Mouse (Mus musculus): ENCODE results near the gene Rabep1.

Rabep1 gene

DNA sequence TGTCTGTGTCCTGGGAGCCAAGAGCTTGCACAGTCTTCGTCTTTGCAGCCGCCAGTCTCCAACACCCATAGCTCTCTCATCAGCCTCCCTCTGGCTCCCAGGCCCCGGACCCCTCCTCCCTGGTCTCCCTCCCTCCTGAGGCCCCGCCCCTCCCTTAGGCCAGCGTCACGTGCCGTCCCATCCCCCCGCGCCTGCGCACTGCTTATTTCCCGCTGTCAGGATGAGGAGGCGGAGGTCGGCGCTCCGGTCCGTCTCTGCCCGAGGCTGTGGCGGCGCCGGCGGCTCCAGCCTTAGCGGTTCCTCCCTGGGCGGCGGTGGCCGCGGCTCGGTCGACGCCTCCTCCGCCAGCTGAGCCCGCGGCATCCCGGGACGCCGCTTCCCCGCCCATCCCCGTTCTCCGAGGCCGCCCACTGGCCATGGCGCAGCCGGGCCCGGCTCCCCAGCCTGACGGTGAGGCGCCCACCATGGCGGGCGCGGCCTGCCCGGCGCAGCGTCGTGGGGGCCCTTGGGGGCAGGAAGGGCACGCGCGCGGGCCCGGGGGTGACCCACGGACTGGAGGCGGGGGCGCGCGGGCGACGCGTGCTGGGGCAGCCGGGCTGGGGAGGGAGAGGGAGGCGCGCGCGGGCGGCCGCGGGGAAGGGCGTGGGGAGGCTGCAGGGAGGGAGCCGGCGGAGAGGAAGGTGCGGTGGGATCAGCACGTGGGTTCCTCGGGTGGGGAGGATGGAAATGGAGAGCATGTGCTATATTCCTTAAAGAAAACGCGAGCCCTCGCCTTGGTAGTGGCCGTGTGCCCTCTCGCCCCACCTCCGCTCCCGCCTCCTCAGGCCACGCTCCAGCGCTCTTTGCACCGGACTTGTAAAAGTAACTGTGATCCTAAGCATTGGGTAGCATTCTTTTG, at the start of gene Rabep1:
Rabep1 (plus strand) TSS at position 220 of the 898 bp plus-strand sequence.
- peak; percentile 98 for DNase-seq (ENCODE audit: low spot score)

GRCm38 (mm10) chr11:70802208-70802864, 42.2 kb upstream of the Rabep1 start:
- DNase-seq (ENCODE audit: low spot score) = no peak

- no peak for DNase-seq (ENCODE audit: low spot score)
Observed at GRCm38 (mm10) chr11:70802865-70803261, 41.7 kb upstream of the Rabep1 start.

DNA sequence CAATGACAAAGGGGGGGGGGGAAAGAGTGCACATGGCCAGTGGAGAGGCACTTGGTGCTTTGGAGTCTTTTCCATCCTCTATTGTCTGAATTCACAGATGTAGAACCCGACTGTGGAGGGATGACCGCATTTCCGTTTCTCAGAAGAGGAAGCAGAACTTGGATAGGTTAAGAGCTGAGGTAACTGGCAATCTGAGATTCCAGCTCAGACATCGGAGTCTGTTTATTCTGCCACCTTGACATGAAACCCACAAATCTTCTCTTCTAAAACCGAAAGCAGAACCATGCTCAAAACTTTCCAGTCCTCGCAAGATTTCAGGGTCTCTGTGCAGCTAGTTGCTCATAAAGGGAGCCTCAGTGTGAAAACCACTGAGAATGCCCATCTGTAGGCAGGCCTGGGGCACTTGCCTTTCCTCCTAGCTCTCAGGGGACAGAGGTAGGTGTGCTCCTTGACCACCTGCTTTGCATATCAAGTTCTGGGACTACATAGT, 40.8 kb upstream of the Rabep1 start:
- no peak for DNase-seq (ENCODE audit: low spot score)

DNA sequence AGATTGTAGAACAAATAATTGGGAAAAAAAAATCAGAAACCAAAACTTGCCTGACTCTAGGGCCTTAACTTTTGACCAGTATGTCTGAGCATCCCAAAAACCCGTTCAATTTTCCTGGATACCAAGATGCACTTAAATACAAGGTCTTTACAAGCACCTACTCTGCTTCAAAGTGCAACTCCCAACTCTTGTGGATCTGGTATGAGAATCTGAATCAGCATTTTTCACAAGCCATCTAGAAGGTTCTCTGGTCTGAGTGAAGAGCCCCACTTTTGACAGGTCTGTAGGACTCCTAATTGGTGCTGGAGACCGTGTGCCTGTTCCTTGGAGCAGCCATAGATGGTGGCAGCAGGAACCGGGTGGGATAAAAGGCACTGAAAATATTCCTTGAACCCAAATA, 40.2 kb upstream of the Rabep1 start:
- no peak for DNase-seq (ENCODE audit: low spot score)

DNA sequence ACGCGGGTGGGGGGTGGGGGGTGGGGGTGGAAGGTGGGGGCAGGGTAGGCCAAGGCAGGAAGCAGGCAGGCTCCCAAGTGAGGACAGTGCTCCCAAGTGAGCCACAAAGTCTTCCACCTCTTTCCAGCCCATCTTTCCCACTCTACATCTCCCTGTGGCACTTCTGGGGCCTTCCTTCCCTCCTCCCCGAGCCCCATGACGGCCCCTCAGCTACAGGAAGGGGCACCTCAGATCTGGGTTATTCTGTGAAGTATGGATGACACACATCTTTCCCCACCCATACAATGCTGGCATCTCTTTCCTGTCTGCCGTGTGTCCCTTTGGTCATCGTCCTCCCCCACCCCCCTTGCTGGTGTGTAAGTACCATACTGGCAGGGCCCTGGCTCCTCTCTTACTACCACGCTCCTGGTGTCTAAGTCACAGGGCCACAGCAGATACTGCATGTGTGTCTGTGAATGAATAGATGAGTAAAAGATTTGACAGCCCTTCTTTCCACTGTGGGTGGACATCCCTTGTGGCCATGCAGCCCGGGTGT, 38.9 kb upstream of the Rabep1 start:
- DNase-seq (ENCODE audit: low spot score) = no peak

DNA sequence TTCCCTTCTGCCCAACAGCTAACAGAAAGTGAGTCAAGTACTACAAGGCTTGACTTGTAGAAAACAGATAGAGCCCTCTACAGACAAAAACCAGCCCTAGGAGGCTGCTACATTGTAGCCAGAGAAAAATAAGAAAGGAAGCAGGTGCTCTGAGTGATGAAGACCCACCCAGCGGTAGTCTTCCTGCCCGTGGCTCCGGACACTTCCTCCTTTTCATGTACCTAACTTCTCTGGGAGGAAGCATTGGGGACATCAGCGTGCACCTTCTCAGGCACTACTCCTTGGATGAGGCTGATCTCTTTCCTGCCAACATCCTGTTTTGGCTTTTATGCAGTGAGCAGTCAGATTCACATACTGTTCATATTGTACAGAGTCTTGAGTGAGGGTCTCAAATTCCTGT, 37.9 kb upstream of the Rabep1 start:
- DNase-seq (ENCODE audit: low spot score) = no peak

- DNase-seq (ENCODE audit: low spot score) = no peak
Observed at GRCm38 (mm10) chr11:70807630-70808029, 36.9 kb upstream of the Rabep1 start.

GRCm38 (mm10) chr11:70808101-70808500, 36.5 kb upstream of the Rabep1 start:
- DNase-seq (ENCODE audit: low spot score) = no peak

DNA sequence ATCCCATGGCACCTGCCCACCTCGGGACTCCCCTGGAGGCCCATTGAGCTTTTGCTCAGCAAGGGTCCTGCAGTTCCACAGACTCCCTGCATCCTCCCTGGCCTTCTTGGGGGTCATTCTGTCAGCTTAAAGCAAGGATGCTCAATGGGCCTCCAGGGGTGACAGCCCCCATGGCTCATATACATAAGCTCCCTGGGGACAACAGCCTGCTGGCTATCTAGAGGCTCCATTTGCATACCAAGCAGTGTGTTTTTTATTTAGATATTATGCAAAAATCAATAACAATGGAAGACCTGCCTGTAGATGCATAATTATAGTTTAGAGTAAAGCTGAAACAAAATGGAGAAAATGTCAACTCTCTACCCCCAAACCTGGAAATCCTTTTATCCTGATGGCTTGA, 35.6 kb upstream of the Rabep1 start:
- no peak for DNase-seq (ENCODE audit: low spot score)

- no peak for DNase-seq (ENCODE audit: low spot score)
Observed at GRCm38 (mm10) chr11:70811041-70811440, 33.5 kb upstream of the Rabep1 start.

- DNase-seq (ENCODE audit: low spot score) = no peak
Observed at GRCm38 (mm10) chr11:70811471-70812240, 32.9 kb upstream of the Rabep1 start.

- no peak for DNase-seq (ENCODE audit: low spot score)
Observed at GRCm38 (mm10) chr11:70812365-70812764, 32.2 kb upstream of the Rabep1 start, which contains the start of gene Scimp. Scimp (minus strand) TSS chr11:70812586.

GRCm38 (mm10) chr11:70815071-70815470, 29.5 kb upstream of the Rabep1 start:
- no peak for DNase-seq (ENCODE audit: low spot score)

DNA sequence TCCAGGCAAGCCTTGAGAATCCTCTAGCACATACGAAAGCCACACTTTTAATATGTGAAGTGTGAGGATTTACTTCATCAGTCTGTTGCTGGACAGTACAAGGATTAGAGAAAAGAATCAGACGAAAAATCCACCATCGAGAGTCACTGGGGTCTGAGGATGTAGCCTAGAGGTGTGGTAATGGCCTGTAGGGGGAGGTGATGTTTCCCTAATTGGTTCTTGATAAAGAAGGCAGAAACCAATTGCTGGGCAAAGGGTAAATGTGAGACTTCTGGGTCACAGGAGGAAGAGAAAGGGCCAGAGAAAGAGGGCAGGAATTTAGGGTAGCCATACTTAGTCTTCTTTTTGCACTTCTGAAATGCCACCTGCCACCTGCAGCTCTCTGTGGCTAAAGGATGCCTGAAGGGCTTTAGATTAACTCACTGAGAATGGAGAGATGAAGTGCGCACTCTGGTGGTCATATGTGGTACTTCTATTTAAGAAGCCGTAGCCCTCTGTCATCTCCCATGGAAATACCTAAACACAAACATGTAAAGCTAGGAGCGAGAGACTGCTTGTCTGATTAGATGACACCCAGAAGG, 29.0 kb upstream of the Rabep1 start:
- no peak for DNase-seq (ENCODE audit: low spot score)

DNA sequence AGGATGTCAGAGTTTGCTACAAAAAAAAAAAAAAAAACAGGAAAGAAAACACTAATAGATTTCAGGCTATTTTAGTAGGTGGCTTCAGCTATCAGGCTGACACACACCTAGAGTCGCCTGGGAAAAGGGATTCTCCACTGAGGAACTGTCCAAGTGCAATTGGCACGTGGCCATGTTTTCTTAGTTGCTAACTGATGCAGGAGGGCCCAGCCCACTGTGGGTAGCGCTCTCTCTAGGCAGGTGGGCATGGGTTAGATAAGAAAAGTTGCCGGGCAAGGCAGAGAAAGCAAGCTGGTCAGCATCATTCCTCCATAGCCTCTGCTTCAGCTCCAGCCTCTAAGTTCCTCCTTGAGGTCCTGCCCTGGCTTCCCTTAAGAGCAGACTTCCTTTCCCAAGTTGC, 27.8 kb upstream of the Rabep1 start:
- DNase-seq (ENCODE audit: low spot score) = no peak

DNA sequence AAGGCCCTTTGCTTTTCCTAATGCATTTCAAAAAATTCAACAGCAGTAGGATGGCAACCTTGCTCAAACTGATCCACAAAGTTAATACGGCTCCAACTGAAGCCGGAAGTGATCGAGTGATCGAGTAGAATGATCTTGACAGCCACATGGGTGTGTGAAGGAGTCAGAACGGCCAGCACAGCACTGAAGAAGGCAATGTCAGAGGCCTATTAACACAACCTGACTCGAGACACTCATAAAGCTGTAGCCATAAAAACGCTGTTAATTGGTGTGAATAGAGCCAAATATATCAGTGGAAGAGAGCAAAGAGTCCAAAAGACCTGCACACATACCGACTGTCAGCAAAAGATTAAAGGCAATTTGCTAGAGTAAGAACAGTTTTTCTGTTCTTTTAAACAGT, 24.5 kb upstream of the Rabep1 start:
- no peak for DNase-seq (ENCODE audit: low spot score)

DNA sequence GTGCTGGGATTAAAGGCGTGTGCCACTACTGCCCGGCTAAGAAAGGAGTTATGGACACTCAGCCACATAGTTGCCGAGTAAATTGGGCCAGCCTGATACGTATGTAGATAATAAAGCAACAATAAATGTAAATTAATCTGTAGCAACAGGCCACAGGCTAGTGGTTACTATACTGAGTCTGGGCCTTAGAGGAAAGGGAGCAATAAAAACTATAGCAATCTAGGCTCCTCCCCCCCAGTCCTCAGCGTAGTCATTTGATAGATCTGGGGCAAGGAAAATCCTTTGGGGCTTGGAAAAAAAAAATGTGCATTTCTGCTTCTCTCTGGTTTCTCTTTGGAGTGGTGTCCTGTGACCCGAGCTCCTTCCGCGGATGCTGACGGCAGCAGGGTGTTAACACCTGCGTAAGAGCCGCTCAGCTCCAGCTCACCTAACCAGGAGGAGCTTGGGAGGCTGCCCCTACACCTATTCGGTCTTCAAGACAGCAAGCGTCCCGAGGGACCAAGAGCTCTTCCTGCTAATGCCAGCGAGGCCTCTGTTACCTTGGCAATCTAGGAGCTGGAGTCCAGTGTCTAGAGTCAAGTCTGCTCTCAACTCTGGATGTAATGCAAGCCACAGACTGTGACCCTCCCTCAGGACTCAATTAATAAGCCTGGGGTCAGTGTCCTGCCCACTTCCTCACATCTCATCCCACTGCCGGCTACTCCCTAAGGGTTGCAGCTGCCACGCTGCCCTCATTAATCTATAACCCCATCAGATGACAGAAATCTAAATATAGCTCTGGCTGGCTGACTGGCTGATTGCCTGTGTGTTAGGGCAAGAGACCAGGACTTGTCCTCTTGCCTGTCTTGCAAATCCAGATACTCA, 22.6 kb upstream of the Rabep1 start:
- peak; percentile 40 for DNase-seq (ENCODE audit: low spot score)

DNA sequence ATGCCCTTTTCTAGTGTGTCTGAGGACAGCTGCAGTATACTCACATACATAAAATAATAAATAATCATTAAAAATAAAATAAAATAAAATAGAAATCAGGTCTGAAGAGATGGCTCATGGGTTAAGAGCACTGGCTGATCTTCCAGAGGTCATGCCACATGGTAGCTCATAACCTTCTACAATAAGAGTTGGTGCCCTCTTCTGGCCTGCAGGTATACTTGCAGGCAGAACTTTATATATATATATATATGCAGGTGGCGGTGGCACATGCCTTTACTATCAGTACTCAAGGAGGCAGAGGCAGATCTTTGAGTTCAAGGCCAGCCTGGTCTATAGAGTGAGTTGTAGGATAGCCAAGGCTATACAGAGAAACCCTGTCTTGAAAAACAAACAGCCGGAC, 18.4 kb upstream of the Rabep1 start:
- DNase-seq (ENCODE audit: low spot score) = no peak

GRCm38 (mm10) chr11:70828975-70829615, 15.5 kb upstream of the Rabep1 start:
- no peak for DNase-seq (ENCODE audit: low spot score)
